Mouse (Mus musculus) embryonic facial prominence, embryonic 15.5 days (tissue): ENCODE measurements around the gene Lrrc1. TPM values are rescaled to one million over a fixed set of nuclear protein-coding genes. Genes with fewer than 3 reads are reported as not detected.

Experiments used
- ATAC-seq: fragments of 200-750 bp; cut with Nextera tagmentation; 2 replicates; pipeline ENCODE4 v1.8.0; 2017; ENCODE audit warnings: low read depth, moderate TSS enrichment; ENCODE audit not compliant: insufficient number of reproducible peaks, low FRiP score, low TSS enrichment
- H3K27ac ChIP-seq: fragments of 300-500 bp; sonication (generic); replicated peaks from 2 replicates; pipeline ENCODE4 v1.5.1; 2015; ENCODE audit warnings: mild to moderate bottlenecking, inconsistent platforms
- H3K27me3 ChIP-seq: fragments of 300-500 bp; sonication (generic); 2 replicates; pipeline ENCODE4 v1.6.1; 2015; ENCODE audit warnings: inconsistent platforms
- H3K36me3 ChIP-seq: fragments of 300-500 bp; sonication (generic); 2 replicates; pipeline ENCODE4 v1.6.1; 2015; ENCODE audit warnings: mild to moderate bottlenecking, inconsistent platforms
- H3K4me1 ChIP-seq: fragments of 300-500 bp; sonication (generic); 2 replicates; pipeline ENCODE4 v1.6.1; 2015; ENCODE audit warnings: inconsistent platforms
- H3K4me2 ChIP-seq: fragments of 300-500 bp; sonication (generic); replicated peaks from 2 replicates; pipeline ENCODE4 v1.6.1; 2015; ENCODE audit warnings: mild to moderate bottlenecking, inconsistent platforms
- H3K4me3 ChIP-seq: fragments of 300-500 bp; sonication (generic); replicated peaks from 2 replicates; pipeline ENCODE4 v1.5.1; 2015; ENCODE audit warnings: mild to moderate bottlenecking, inconsistent platforms
- H3K9ac ChIP-seq: fragments of 300-500 bp; sonication (generic); 2 replicates; pipeline ENCODE4 v1.6.1; 2015; ENCODE audit warnings: inconsistent platforms
- H3K9me3 ChIP-seq: fragments of 300-500 bp; sonication (generic); replicated peaks from 2 replicates; pipeline ENCODE4 v1.6.1; 2016; ENCODE audit warnings: inconsistent platforms
- WGBS: fragments of 180-500 bp; shearing (Covaris S2); methylation state at CpG from one replicate; pipeline ENCODE4 v1.1.7; 2015; 5-methylcytosine and 5-hydroxymethylcytosine counted together
- polyA plus RNA-seq: library from polyadenylated mRNA; unstranded; fragments of >200 nt; fragmentation: Nextera tagmentation; extraction: Ambion mirVana; gene quantifications from 2 replicates; pipeline ENCODE4 v1.2.1, GENCODE M21; 2015

The Lrrc1 gene
- polyA plus RNA-seq, 1 experiment from 2014 or later = 19.5 TPM

- Histone ChIP-seq H3K4me1 (no peaks in the 10 kb centered on the region), H3K9ac (no peak overlapping the region), H3K27ac (no peak overlapping the region), H3K27me3 (no peaks in the 10 kb centered on the region), H3K4me3 (no peak overlapping the region), H3K36me3 (no peaks in the 10 kb centered on the region), H3K4me2 (no peak overlapping the region), H3K9me3 (no peaks in the 10 kb centered on the region)
- no peak for ATAC-seq
- 75% methylated on average over 6 of the region's 6 CpGs for WGBS
These were observed 140.7 kb downstream of the Lrrc1 start for GRCm38 (mm10) chr9:77403961-77404360.

- no peak for ATAC-seq
- Histone ChIP-seq H3K9ac (no peak overlapping the region), H3K9me3 (no peaks in the 10 kb centered on the region), H3K4me3 (no peak overlapping the region), H3K4me1 (no peaks in the 10 kb centered on the region), H3K27ac (no peak overlapping the region), H3K36me3 (no peaks in the 10 kb centered on the region), H3K27me3 (no peaks in the 10 kb centered on the region), H3K4me2 (no peak overlapping the region)
- 62% methylated on average over 1 of the region's 1 CpGs for WGBS
These were observed 141.7 kb downstream of the Lrrc1 start for GRCm38 (mm10) chr9:77402971-77403370.

GRCm38 (mm10) chr9:77399801-77400200 is 144.9 kb downstream of the Lrrc1 start:
- no peaks in the 10 kb centered on the region for H3K36me3 ChIP-seq
- H3K9ac ChIP-seq = no peak overlapping the region
- H3K4me3 ChIP-seq = no peak overlapping the region
- H3K27ac ChIP-seq = no peak overlapping the region
- no peak overlapping the region for H3K4me2 ChIP-seq
- H3K4me1 ChIP-seq = no peaks in the 10 kb centered on the region
- ATAC-seq = no peak
- H3K27me3 ChIP-seq = no peaks in the 10 kb centered on the region
- no peaks in the 10 kb centered on the region for H3K9me3 ChIP-seq
- WGBS = 94% methylated on average over 5 of the region's 5 CpGs

GRCm38 (mm10) chr9:77398856-77399631 is 145.6 kb downstream of the Lrrc1 start:
- no peak overlapping the region for H3K4me3 ChIP-seq
- no peak overlapping the region for H3K9ac ChIP-seq
- no peaks in the 10 kb centered on the region for H3K9me3 ChIP-seq
- no peaks in the 10 kb centered on the region for H3K27me3 ChIP-seq
- H3K36me3 ChIP-seq = no peaks in the 10 kb centered on the region
- no peaks in the 10 kb centered on the region for H3K4me1 ChIP-seq
- WGBS = 54% methylated on average over 13 of the region's 13 CpGs
- H3K4me2 ChIP-seq = no peak overlapping the region
- ATAC-seq = no peak
- H3K27ac ChIP-seq = no peak overlapping the region

GRCm38 (mm10) chr9:77397027-77397426 is 147.6 kb downstream of the Lrrc1 start:
- no peaks in the 10 kb centered on the region for H3K36me3 ChIP-seq
- 64% methylated on average over 4 of the region's 4 CpGs for WGBS
- no peak for ATAC-seq
- no peak overlapping the region for H3K27ac ChIP-seq
- H3K4me2 ChIP-seq = no peak overlapping the region
- H3K4me3 ChIP-seq = no peak overlapping the region
- H3K27me3 ChIP-seq = no peaks in the 10 kb centered on the region
- H3K9me3 ChIP-seq = no peaks in the 10 kb centered on the region
- no peaks in the 10 kb centered on the region for H3K4me1 ChIP-seq
- no peak overlapping the region for H3K9ac ChIP-seq

- H3K9ac ChIP-seq = no peak overlapping the region
- H3K4me1 ChIP-seq = no peaks in the 10 kb centered on the region
- ATAC-seq = no peak
- no peaks in the 10 kb centered on the region for H3K36me3 ChIP-seq
- H3K4me2 ChIP-seq = no peak overlapping the region
- H3K27me3 ChIP-seq = no peaks in the 10 kb centered on the region; the same call in 1 of the 2 replicates
- no peaks in the 10 kb centered on the region for H3K9me3 ChIP-seq
- 88% methylated on average over 10 of the region's 10 CpGs for WGBS
- H3K27ac ChIP-seq = no peak overlapping the region
- no peak overlapping the region for H3K4me3 ChIP-seq
These were observed 153.4 kb downstream of the Lrrc1 start for GRCm38 (mm10) chr9:77391248-77391647.

GRCm38 (mm10) chr9:77388956-77389355 is 155.7 kb downstream of the Lrrc1 start:
- H3K9me3 ChIP-seq = no peaks in the 10 kb centered on the region
- H3K9ac ChIP-seq = no peak overlapping the region
- no peak overlapping the region for H3K4me3 ChIP-seq
- 79% methylated on average over 8 of the region's 8 CpGs for WGBS
- no peaks in the 10 kb centered on the region for H3K36me3 ChIP-seq
- no peak overlapping the region for H3K4me2 ChIP-seq
- no peaks in the 10 kb centered on the region for H3K4me1 ChIP-seq
- H3K27ac ChIP-seq = no peak overlapping the region
- ATAC-seq = no peak
- no peaks in the 10 kb centered on the region; the same call in 1 of the 2 replicates for H3K27me3 ChIP-seq

- Histone ChIP-seq H3K27ac (no peak overlapping the region), H3K27me3 (no peaks in the 10 kb centered on the region; the same call in 1 of the 2 replicates), H3K4me3 (no peak overlapping the region), H3K9me3 (no peaks in the 10 kb centered on the region), H3K4me2 (no peak overlapping the region), H3K9ac (no peak overlapping the region), H3K36me3 (no peaks in the 10 kb centered on the region), H3K4me1 (no peaks in the 10 kb centered on the region)
- no peak for ATAC-seq
- 19% methylated on average over 1 of the region's 1 CpGs for WGBS
These were observed 157.9 kb downstream of the Lrrc1 start for GRCm38 (mm10) chr9:77386751-77387150.

GRCm38 (mm10) chr9:77385611-77386010 is 159.1 kb downstream of the Lrrc1 start:
- Histone ChIP-seq H3K27ac (no peak overlapping the region), H3K4me3 (no peak overlapping the region), H3K4me2 (no peak overlapping the region), H3K4me1 (no peaks in the 10 kb centered on the region), H3K27me3 (no peaks in the 10 kb centered on the region; the same call in 1 of the 2 replicates), H3K9ac (no peak overlapping the region), H3K9me3 (no peaks in the 10 kb centered on the region), H3K36me3 (no peaks in the 10 kb centered on the region)
- WGBS = 72% methylated on average over 12 of the region's 12 CpGs
- ATAC-seq = no peak

- H3K27me3 ChIP-seq = no peaks in the 10 kb centered on the region; the same call in 1 of the 2 replicates
- no peaks in the 10 kb centered on the region for H3K9me3 ChIP-seq
- no peak overlapping the region for H3K4me3 ChIP-seq
- WGBS = 84% methylated on average over 9 of the region's 9 CpGs
- no peaks in the 10 kb centered on the region for H3K36me3 ChIP-seq
- H3K9ac ChIP-seq = no peak overlapping the region
- no peak overlapping the region for H3K4me2 ChIP-seq
- no peak overlapping the region for H3K27ac ChIP-seq
- no peaks in the 10 kb centered on the region for H3K4me1 ChIP-seq
- ATAC-seq = no peak
These were observed 160.0 kb downstream of the Lrrc1 start for GRCm38 (mm10) chr9:77384651-77385050.

- Histone ChIP-seq H3K9ac (no peak overlapping the region), H3K36me3 (no peaks in the 10 kb centered on the region), H3K27me3 (no peaks in the 10 kb centered on the region; the same call in 1 of the 2 replicates), H3K4me3 (no peak overlapping the region), H3K27ac (no peak overlapping the region), H3K9me3 (no peaks in the 10 kb centered on the region), H3K4me2 (no peak overlapping the region), H3K4me1 (no peaks in the 10 kb centered on the region)
- ATAC-seq = no peak
- WGBS = 63% methylated on average over 4 of the region's 4 CpGs
These were observed 160.7 kb downstream of the Lrrc1 start for GRCm38 (mm10) chr9:77383951-77384350.

- H3K4me2 ChIP-seq = no peak overlapping the region
- no peak for ATAC-seq
- no peaks in the 10 kb centered on the region for H3K9me3 ChIP-seq
- H3K36me3 ChIP-seq = no peaks in the 10 kb centered on the region
- H3K9ac ChIP-seq = no peak overlapping the region
- no peak overlapping the region for H3K27ac ChIP-seq
- no peak overlapping the region for H3K4me3 ChIP-seq
- H3K27me3 ChIP-seq = no peaks in the 10 kb centered on the region; the same call in 1 of the 2 replicates
- H3K4me1 ChIP-seq = no peaks in the 10 kb centered on the region; the same call in 1 of the 2 replicates
- WGBS = 56% methylated on average over 3 of the region's 3 CpGs
These were observed 162.2 kb downstream of the Lrrc1 start for GRCm38 (mm10) chr9:77382514-77382913.
